Mouse (Mus musculus) adrenal gland, adult (tissue): ENCODE data around the gene Dnajc27.

ENCODE experiments used
- DNase-seq, 2 experiments: peaks; one replicate each; pipeline ENCODE4 v3.0.0; 2022 to 2023; ENCODE audit warnings: low spot score in 1 of 2; ENCODE audit not compliant: inconsistent age in 2 of 2

Dnajc27 gene

DNA sequence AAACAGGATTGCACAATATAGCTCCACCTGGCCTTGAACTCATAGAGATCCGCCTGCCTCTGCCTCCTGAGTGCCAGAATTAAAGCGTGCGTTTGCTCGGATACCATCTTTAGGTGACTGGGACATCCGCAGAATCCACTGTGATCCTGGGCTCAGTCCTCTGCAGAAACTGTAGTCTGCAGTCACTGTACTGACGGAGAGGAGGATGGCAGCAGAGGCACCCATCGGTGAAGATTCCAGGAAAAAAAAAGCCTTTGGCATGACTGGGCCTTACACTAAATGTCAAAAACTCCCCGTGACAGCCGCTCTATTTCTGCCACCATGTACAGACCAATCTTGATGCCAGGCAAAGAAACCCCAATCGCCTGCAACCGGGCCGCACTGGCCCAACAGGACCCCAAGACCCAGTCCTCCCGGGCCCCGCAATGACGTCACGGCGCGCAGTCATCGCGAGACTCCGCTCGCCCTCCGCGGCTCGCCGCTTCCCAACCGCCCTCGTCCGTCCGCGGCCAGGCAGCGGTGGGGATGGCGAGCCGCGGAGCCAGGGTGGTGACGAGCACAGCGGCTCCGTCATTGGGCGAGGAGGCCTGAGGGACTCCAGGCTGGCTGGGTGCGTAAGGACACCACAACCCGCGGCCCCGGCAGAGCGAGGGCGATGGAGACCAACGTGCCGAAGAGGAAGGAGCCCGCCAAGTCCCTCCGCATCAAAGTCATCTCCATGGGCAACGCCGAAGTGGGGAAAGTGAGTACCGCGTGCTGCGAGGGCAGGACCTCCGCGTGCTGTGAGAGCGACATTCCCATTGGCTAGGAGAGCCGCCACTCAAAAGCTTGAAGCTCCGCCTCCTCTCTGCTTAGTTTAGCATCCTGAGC, at the start of gene Dnajc27:
Gene Dnajc27, plus strand, starts transcription at position 452 of the 870 bp plus-strand sequence.
- peak; percentile 94 to 98 for DNase-seq

DNA sequence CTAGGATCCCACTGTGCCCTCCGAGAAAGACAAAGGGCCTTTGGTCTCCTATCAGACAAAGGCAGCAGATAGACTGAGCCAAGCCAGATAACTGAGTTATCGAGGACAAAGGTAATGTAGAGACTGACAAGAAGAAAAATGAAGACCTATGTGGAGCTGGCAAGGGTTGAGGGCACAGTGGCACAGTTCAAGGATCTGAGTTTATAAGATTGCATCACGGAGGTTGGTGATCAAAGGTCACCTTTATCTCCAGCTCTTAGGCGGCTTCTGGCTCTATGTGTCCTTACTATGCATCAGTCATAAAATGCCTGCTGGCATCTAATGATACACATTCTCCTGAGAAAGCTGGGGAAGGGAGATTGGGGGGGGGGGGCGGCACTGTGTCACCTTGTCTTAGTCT, 46.2 kb upstream of the Dnajc27 start:
- DNase-seq, result no peak

DNA sequence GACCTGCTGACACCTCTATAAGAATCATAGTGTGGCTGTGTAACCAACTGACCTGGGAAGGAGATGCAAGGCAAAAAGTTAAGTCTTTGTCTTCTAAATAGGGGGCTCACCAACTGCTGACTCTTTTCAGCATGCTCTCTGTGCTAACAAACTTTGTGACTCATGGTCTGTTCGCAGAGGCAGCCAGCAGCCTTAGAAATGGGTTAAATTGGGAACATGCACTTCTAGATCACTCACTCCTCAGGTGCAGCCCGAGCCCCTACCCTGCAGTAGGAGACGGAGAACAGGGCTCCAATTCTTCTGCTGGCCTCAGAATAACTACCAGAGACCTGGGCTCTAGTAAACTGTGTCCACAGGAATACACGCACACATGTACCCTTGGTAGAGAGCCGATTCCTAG, 44.9 kb upstream of the Dnajc27 start:
- DNase-seq, result no peak

DNA sequence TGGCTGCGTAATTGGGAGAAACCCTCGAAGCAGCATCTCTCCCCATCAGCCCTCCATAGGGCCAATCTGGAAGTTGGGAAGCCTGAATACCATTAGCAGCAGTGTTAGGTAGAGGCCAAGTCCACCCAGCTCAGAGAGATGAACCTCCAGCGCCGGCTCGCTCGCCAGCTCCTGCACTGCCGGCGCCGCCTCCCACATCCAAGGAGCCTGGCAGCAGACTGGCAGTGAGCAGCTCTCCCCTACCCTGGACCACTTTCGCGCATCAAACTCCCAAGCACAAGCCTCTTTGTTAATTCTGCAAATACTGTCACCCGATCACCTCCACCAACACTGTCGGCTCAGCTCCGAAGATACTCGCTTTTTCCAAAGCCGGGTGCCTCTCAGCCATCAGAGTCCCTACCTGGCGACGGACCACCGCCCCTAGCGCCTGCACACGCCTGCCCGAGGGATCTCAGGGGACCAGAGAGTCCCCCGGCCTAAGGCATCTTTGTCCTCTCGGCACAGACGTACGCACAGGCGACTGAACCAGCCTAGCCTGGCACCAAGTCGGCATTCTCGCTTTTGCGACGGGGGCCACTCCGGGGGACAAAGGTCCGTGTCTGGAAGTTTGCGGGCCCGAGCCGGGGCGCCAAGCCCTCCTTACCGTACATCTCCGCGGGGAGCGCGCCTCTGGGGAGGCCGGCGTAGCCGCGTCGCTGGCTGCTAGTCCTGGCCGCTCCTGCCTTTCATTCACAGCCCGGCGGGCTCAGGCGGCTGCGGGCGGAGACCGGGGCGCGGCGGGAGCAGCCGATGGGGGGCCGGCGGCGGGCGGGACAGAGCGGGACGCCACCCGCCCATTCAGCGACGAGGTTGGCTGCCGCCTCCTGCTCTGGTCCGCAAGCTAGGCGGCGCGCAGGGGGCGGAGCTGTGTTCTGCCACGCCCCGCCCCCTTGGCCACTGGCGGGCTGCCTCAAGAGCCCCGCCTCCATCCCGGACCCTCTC, 44.0 kb upstream of the Dnajc27 start, which contains the start of gene Efr3b:
Gene Efr3b, minus strand, starts transcription at position 855 of the 981 bp plus-strand sequence.
- peak; percentile 90 to 92 for DNase-seq

DNA sequence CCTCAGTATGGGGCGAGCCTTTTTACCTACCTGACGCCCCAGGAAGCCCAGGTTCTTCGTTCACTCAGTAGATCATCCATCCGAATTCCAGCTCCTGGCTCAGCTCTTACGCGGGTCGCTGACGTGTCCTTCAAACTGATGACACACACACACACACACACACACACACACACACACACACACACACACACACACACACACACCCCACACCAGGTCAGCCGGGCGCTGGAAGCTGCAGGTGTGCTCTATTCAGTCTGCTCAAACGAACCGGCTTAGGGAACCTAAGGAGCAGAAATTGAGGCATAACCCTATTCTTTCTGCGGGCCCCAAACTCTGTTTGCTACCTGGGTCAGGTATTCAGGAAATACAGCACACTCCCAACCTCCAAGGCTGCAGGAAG, 43.3 kb upstream of the Dnajc27 start:
- DNase-seq, result no peak

DNA sequence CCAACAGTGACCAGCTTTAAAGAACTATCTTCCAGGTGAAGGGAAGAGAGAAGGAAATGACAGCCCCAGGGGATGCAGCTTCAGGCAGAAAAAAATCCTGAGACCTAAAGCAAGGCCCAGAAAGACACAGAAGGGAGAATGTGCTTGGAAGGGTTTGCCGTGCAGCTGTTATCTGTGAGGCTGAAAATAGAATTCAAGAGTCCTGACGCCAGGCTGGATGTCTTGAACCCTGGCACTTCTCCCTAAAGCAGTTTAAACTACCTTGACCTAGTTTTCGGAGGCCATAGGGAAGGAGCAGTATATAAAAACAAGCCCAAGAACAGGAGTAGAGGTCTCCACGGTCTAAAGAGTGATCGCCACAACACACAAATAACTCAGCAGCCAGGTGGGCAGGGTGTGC, 40.0 kb upstream of the Dnajc27 start:
- no peak for DNase-seq

DNA sequence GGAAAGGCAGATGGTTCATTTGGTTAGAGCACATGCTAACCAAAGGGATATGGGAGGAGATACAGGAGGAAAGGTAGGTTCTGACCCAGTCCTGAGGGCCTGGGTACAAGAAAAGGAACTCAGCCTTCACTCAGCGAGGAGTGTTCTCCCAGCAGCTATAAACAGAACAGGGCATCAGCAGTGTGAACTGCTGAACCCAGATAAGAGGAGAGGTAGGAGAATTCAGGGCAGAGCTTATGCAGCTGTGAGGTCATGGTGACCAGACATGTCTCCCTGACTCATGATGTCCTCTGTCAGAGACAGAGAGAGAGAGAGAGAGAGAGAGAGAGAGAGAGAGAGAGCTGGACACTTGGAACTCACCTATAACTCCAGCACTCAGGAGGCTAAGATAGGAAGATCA, 36.4 kb upstream of the Dnajc27 start:
- DNase-seq, result no peak

DNA sequence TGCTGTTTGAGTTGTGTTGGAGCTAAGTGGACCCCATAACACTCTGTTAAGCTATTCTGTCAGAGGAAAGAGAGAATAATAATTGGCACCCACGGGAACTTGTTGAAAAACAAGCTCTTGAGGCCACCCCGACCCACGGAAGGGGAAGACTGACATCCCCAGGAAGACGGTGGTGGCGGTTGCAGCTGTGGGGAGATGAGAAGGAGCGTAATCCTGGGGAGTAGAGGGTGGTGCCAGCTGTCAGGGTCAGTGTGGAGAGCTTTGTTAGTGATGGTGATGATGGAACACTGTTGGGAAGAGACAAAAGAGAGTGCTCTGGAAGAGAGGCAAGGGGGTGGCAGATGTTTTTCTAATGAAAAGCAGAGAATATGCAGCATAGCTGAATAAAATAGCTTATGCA, 34.4 kb upstream of the Dnajc27 start:
- no peak for DNase-seq

DNA sequence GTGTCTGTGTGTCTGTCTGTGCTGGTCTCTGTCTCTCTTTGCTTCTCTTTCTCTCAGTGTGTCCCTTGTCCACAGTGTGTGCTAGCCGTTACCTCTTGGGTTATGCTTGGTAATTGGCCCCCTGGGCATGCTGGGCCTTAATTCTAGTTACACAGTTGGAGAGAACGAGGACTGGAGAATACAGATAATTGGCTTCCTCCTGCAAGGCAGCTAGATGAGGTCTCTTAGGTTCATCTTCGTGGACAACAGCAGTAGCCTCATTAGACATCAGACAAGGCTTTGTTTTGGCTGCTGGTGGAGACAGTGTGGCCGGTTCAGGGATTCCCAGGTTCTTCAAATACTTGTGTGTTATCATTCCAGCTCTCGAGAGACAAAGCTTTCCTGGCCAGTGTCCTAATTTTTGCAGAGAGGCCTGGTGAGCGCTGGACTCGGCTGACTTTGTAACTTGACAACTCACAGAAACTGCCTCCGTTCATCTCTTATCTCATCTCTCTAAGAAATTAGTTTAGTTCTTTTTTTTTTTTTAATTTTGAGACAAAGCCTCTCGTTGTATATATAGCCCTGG, 31.4 kb upstream of the Dnajc27 start:
- no peak for DNase-seq

DNA sequence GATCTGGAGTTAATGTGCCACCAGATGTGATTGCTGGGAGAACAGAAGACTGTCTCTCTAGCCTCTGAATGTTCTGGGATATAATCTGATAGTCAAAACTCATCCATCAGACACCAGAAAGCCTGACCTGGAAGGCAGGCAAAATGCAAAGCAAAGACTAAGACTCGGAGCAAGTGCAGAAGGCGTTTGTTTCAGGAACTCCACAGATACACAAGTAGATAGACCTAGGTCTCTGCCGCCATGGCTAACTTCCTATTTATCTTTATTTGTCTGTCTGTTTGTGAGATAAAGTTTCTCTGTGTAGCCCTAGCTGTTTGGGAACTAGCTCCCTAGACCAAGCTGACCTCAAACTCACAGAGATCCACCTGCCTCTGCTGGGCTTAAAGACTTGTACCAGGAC, 28.7 kb upstream of the Dnajc27 start:
- no peak for DNase-seq

DNA sequence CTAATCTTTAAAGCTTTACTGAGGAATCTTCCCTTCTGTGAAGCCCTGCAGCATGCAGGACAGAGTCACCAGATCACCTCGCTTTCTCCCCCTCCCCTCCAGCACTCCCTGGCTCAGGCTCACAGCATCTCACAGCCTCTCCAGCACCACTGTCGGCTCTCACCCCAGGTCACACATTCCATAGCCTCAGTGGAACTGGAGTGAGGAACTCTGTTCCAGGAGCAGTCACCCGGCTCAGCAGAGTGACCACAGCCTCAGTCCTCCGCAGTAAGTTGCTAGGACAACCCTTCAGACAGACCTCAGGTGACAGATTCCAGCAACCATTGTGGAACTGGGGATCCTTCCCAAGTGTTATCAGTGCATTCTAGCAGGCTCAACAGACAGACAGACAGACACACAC, 27.5 kb upstream of the Dnajc27 start:
- no peak for DNase-seq

DNA sequence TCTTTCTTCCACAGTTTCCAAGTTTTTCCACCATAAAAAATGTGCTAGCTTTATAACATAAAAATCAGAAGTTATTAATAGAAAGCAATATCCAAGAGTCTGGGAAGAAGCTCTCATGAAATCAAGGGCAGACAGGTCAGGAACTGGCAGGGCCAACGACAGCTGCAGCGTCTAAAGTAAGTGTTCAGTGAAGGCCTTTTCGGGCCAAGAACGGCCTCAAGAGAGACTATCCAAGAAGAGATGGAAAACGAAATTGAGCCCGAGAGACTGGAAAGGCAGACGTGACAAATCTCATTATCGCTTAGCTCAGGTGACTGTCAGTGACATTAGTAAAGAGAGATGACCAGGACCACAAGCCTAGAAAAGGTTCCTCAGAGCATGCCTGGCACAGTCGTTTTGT, 24.1 kb upstream of the Dnajc27 start:
- no peak for DNase-seq

DNA sequence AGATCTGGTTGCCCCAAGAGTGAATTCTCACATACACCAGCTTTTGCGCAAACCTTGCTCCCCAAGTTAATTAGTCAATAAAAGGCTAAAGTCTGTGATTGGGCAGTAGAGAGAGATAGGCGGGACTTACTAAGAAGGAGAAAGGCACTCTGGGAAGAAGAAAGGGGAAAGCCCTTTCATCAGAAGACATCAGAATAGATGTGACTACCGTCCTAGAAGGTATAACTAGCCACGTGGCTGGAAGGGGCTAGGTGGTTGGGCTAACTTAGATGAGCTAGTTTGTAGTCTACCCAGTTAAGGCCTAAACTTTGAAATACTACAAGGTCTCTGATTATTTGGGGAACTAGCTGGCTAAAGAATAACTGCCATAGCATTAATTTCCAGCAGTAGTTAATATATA, 22.7 kb upstream of the Dnajc27 start:
- no peak for DNase-seq

DNA sequence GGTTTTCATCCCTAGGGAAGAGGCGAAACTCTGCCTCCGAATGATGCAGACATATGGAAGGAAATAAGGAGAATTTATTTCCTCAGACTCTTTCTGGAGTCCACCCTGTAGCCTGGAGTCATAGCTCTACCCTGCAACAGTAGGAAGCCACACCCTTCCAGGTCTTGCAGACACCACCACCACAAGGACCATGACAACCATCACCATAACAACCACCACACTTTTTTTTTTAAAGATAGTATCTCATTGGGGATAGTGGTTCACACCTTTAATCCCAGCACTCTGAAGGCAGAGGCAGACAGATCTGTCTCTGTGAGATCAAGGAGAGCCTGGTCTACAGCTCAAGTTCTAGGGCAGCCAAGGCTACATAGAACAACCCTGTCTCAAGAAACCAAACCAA, 16.9 kb upstream of the Dnajc27 start:
- DNase-seq, result no peak

DNA sequence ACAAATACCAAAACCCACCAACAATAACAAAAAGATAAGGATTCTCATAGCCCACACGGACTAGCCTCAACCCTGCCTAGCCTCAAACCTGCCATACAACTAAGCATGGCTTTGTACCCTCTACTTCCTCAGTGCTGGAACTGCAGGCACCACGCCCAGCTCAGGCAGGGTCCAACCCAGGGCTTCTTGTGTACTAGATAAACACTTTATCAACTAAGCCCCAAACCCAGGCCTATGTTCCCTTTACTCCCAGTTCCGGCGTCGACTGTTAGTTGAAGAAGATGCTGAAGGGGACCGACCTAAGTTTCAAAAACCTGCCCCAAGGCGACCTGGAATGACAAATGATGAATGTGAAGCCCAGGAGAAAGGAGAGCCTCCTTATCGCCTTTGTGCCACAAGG, 16.4 kb upstream of the Dnajc27 start:
- no peak for DNase-seq

DNA sequence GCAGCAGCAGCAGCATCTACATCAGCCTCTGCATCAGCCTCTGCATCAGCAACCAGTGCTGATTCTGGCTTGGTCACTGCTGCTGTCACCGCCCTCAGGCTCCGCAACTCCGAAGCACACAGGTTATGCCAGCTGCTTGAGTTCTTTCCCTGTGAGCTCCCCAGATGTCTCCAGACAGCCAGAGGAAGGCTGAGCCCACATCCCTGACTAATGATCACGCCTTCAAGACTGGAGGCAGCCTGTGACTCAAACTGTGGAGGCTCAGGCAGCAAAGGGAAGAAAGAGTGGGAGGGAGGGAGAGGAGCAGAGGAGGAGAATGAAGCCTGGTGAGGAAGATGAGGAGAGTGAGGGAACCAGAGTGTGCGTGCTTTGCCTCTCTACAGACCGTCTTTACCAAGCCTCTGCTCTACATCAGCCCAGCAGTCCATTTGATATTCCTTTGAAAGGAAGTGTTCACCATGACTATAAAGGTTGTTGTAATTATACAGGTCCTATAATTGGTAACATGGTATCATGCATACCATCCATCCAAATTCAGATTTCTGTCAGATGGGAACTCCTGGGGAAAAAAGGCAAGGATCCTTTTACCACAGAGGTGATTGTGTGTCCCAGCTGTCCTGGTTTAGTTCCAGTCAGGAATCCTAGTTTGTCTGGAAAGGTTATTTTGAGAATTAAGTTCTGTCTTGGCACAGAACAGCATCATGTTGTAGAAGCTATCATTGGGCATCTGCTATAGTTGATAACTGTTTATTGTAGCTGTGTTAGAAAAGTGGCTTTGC, 15.5 kb upstream of the Dnajc27 start:
- DNase-seq, result no peak

DNA sequence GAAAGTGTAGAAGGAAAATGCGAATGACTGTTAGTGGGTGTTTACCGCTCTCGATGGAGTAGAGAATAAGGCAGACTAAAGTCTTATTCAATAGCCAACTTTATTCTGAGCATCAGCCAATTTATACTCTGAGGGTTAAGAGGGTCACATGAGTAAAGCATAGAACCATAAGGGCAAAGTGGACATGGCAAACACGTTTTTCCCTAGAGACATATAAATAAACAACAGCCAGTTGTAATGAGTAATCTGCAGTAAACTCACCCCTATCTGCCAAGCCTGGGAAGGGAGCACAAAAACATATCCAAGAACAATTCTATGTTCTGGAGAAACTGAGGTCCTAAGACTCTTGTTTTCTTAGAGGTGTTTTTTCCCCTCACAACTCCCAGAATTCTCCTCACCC, 13.8 kb upstream of the Dnajc27 start:
- no peak for DNase-seq

DNA sequence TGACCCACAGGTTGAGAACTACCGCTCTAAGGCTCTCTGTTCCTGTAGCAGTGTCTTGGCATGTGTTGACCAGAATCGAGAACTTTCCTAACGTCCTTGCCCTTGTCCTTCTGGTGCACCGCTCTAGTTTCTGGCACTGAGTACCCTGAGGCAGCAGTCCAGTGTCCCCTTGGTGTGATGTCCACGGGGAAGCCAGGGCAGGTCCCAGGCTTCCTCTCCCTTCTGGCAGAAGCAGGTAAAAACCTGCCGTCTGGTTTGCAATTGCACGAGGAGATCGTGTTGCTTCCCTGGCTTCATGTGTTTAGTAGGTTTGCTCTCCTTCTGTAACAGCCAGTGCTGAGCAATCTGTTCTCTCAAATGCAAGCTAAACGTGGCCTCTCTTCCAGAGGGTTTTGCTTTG, 10.7 kb upstream of the Dnajc27 start:
- DNase-seq, result no peak

DNA sequence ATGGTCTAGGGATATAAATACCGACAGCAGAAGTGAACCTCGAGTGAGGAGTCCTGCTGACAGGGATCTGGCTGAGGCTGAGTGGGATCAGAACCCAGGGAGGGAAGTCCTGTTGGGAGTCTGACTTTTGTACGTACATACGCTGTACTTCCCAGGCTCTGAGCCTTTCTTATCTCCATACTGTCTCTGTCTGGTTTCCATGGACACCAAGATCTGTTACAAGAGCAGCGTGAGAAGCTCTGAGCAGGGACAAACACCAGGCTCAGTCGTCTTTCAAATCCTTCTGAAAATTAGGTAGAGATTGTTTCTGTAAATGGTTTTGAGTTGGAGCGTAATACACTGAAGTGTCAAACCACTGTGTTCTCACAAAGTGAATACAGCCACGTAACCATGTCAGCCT, 7.0 kb upstream of the Dnajc27 start:
- no peak for DNase-seq

DNA sequence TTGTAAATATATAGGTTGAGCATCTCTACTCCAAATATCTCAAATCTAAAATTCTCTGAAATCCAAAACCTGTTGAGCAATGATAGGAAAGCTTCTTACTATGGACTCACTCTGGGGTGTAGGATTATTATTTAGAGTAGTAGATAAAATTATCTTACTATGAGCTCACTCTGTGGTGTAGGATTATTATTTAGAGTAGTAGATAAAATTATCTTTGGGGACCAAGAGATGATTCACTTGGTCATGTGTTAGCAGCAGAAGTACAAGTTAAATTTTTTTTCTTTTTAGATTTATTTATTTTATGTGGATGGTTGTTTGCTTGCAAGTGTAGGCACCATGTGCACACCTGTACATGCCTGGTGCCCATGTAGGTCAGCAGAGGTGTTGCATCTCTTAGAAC, 6.0 kb upstream of the Dnajc27 start:
- no peak for DNase-seq

DNA sequence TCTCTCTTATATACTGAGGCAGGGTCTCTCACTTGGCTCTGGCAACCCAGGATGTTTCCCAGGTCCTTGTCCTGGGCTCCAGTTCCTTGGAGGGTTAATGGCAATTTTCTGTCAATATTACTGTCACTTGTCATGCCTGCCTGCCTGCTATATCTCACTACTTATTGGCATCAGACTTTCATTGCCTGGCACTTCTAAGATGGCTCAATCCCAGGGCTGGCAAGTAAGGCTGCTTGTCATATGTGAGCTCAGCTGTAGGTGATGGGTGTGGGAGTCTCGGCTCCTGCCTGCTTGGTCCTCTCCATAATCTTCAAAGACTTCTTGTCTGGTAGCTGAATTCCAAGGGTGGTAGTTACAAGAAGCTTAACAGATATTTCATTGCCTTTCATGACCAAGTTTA, 4.3 kb upstream of the Dnajc27 start:
- DNase-seq, result no peak
